Mouse (Mus musculus) hindbrain, embryonic 15.5 days (tissue): ENCODE results near the gene Gm5861. TPM values are rescaled to one million over a fixed set of nuclear protein-coding genes. Genes with fewer than 3 reads are reported as not detected.
"Not testable (repeated sequence)": the region's sequence is repeated elsewhere in the genome, so short reads cannot be mapped to it uniquely, and the experiment has no call there.

Experiments
- ATAC-seq: fragments of 200-750 bp; cut with Nextera tagmentation; 2 replicates; pipeline ENCODE4 v1.8.0; 2017; ENCODE audit warnings: low read depth, moderate number of reproducible peaks, moderate TSS enrichment; ENCODE audit not compliant: low FRiP score
- H3K27ac ChIP-seq: fragments of 300-500 bp; sonication (generic); replicated peaks from 2 replicates; pipeline ENCODE4 v1.5.1; 2015; ENCODE audit warnings: mild to moderate bottlenecking, inconsistent platforms
- H3K27me3 ChIP-seq: fragments of 300-500 bp; sonication (generic); 2 replicates; pipeline ENCODE4 v1.6.1; 2015; ENCODE audit warnings: control low read depth, inconsistent platforms
- H3K36me3 ChIP-seq: fragments of 300-500 bp; sonication (generic); 2 replicates; pipeline ENCODE4 v1.6.1; 2015; ENCODE audit warnings: control low read depth, inconsistent platforms
- H3K4me1 ChIP-seq: fragments of 300-500 bp; sonication (generic); replicated peaks from 2 replicates; pipeline ENCODE4 v1.6.1; 2015; ENCODE audit warnings: control low read depth, inconsistent platforms
- H3K4me2 ChIP-seq: fragments of 300-500 bp; sonication (generic); 2 replicates; pipeline ENCODE4 v1.6.1; 2015; ENCODE audit warnings: moderate library complexity, mild to moderate bottlenecking, inconsistent platforms
- H3K4me3 ChIP-seq: fragments of 300-500 bp; sonication (generic); 2 replicates; pipeline ENCODE4 v1.5.1; 2015; ENCODE audit warnings: mild to moderate bottlenecking, inconsistent platforms
- H3K9ac ChIP-seq: fragments of 300-500 bp; sonication (generic); 2 replicates; pipeline ENCODE4 v1.6.1; 2015; ENCODE audit warnings: inconsistent platforms
- H3K9me3 ChIP-seq: fragments of 300-500 bp; sonication (generic); 2 replicates; pipeline ENCODE4 v1.6.1; 2016; ENCODE audit warnings: control low read depth, inconsistent platforms
- WGBS: fragments of 180-500 bp; shearing (Covaris S2); methylation state at CpG from one replicate; pipeline ENCODE4 v1.1.7; 2015; 5-methylcytosine and 5-hydroxymethylcytosine counted together
- polyA plus RNA-seq: library from polyadenylated mRNA; unstranded; fragments of >200 nt; fragmentation: Nextera tagmentation; extraction: Ambion mirVana; gene quantifications from 2 replicates; pipeline ENCODE4 v1.2.1, GENCODE M21; 2015

Gm5861 gene
- polyA plus RNA-seq: not detected in 2 replicates

GRCm38 (mm10) chr5:11182772-11183171 is at the start of gene Gm5861:
TSS of gene Gm5861 (plus strand) at chr5:11183072.
- H3K9ac ChIP-seq, H3K27ac ChIP-seq, H3K9me3 ChIP-seq, H3K4me2 ChIP-seq, H3K36me3 ChIP-seq, H3K4me1 ChIP-seq, H3K27me3 ChIP-seq, ATAC-seq, H3K4me3 ChIP-seq: not testable (repeated sequence)
- WGBS: 74% methylated on average over 2 of the region's 3 CpGs

- WGBS: 94% methylated on average over 12 of the region's 12 CpGs
- H3K4me2 ChIP-seq, H3K27me3 ChIP-seq, ATAC-seq, H3K36me3 ChIP-seq, H3K27ac ChIP-seq, H3K9me3 ChIP-seq, H3K9ac ChIP-seq, H3K4me3 ChIP-seq, H3K4me1 ChIP-seq: not testable (repeated sequence)
Observed at GRCm38 (mm10) chr5:11138031-11138430, 44.8 kb upstream of the Gm5861 start.

Other genes starting within 250 kb of the Gm5861 start
- gene Gm8871, start 235.3 kb upstream of the Gm5861 start, polyA plus RNA-seq: not detected in 2 replicates
- gene Gm8857, start 235.3 kb upstream of the Gm5861 start, polyA plus RNA-seq: not detected in 2 replicates
- gene Gm8879, start 55.4 kb upstream of the Gm5861 start, polyA plus RNA-seq: not detected in 2 replicates
- gene Gm8890, start 73.0 kb downstream of the Gm5861 start, polyA plus RNA-seq: not detected in 2 replicates
- gene Speer1, start 158.4 kb downstream of the Gm5861 start, polyA plus RNA-seq: not detected in 2 replicates
- gene Gm8897, start 233.3 kb downstream of the Gm5861 start, polyA plus RNA-seq: not detected in 2 replicates